Mouse (Mus musculus) T-helper 1 cell (primary cell): ENCODE results near the gene Gm27021.

Experiments
- in situ Hi-C: fragments of 300-600 bp; cut with MboI, MseI; formaldehyde crosslinking; loops from one replicate; pipeline ENCODE4 v1.15.1; 2025; ENCODE audit warnings: high pct_unique_total_duplicates

Gene Gm27021

GRCm38 (mm10) chr8:120569123-120569522 is 98.8 kb downstream of the Gm27021 start:
- in situ Hi-C loops: no loop called here

- in situ Hi-C loops: no loop called here
Observed at GRCm38 (mm10) chr8:120568164-120568798, 99.6 kb downstream of the Gm27021 start.

GRCm38 (mm10) chr8:120567731-120568130 is 100.1 kb downstream of the Gm27021 start:
- in situ Hi-C loops: no loop called here

GRCm38 (mm10) chr8:120566681-120567080 is 101.2 kb downstream of the Gm27021 start:
- in situ Hi-C loops: no loop called here

GRCm38 (mm10) chr8:120565151-120565711 is 102.6 kb downstream of the Gm27021 start:
- in situ Hi-C loops: no loop called here

GRCm38 (mm10) chr8:120563851-120564837 is 103.7 kb downstream of the Gm27021 start:
- in situ Hi-C loops: no loop called here

- in situ Hi-C loops: no loop called here
Observed at GRCm38 (mm10) chr8:120563348-120563724, 104.5 kb downstream of the Gm27021 start.

- in situ Hi-C loops: no loop called here
Observed at GRCm38 (mm10) chr8:120562680-120563347, 105.1 kb downstream of the Gm27021 start.

- in situ Hi-C loops: no loop called here
Observed at GRCm38 (mm10) chr8:120561539-120562435, 106.1 kb downstream of the Gm27021 start.

- in situ Hi-C loops: no loop called here
Observed at GRCm38 (mm10) chr8:120560535-120560934, 107.3 kb downstream of the Gm27021 start.

- in situ Hi-C loops: no loop called here
Observed at GRCm38 (mm10) chr8:120559654-120560053, 108.2 kb downstream of the Gm27021 start.
